Mouse (Mus musculus) small intestine, adult 2 months (tissue): ENCODE results near the gene Iqca. TPM values are rescaled to one million over a fixed set of nuclear protein-coding genes. Genes with fewer than 3 reads are reported as not detected.

Source experiments
- H3K27ac ChIP-seq: fragments of 200-500 bp; 2 replicates; pipeline ENCODE4 v1.5.1; 2012; ENCODE audit warnings: low read depth, low read length, control low read depth, inconsistent platforms; ENCODE audit not compliant: insufficient read depth
- H3K27me3 ChIP-seq: fragments of 200-500 bp; 2 replicates; pipeline ENCODE4 v1.6.1; 2012; ENCODE audit warnings: mild to moderate bottlenecking, moderate library complexity, low read length, inconsistent platforms; ENCODE audit not compliant: control insufficient read depth, insufficient read depth
- H3K36me3 ChIP-seq: fragments of 200-500 bp; 2 replicates; pipeline ENCODE4 v1.6.1; 2012; ENCODE audit warnings: mild to moderate bottlenecking, low read length, control low read depth, inconsistent platforms; ENCODE audit not compliant: control insufficient read depth, insufficient read depth
- H3K4me1 ChIP-seq: fragments of 200-500 bp; 2 replicates; pipeline ENCODE4 v1.6.1; 2012; ENCODE audit warnings: low read length, inconsistent platforms, mixed read lengths; ENCODE audit not compliant: control insufficient read depth, insufficient read depth, insufficient read length
- H3K4me3 ChIP-seq: fragments of 200-500 bp; 2 replicates; pipeline ENCODE4 v1.5.1; 2012; ENCODE audit warnings: low read depth, mild to moderate bottlenecking, control low read depth, inconsistent platforms, low read length, moderate library complexity
- CTCF ChIP-seq: fragments of 200-500 bp; IDR thresholded peaks from 2 replicates; pipeline ENCODE4 v1.5.1; 2012; ENCODE audit warnings: low read depth, mild to moderate bottlenecking, control low read depth, inconsistent platforms, low read length, moderate library complexity, mixed read lengths; ENCODE audit not compliant: insufficient replicate concordance, insufficient read length; ENCODE audit errors: extremely low read depth
- POLR2A ChIP-seq: fragments of 200-500 bp; IDR thresholded peaks from 2 replicates; pipeline ENCODE4 v1.6.1; 2012; ENCODE audit warnings: low read depth, mild to moderate bottlenecking, control low read depth, inconsistent platforms, low read length, moderate library complexity
- WGBS: fragments of 180-500 bp; shearing (Covaris S2); methylation state at CpG from one replicate; pipeline ENCODE4 v1.1.7; 2018; 5-methylcytosine and 5-hydroxymethylcytosine counted together
- polyA plus RNA-seq: library from polyadenylated mRNA; depleted of rRNA; stranded (reverse); fragments of >200 nt; gene quantifications from 2 replicates; pipeline ENCODE4 v1.2.3, GENCODE M21; 2012; rRNA removed

Gene Iqca
- polyA plus RNA-seq = not detected in 2 replicates

GRCm38 (mm10) chr1:90153099-90153744 is at the start of gene Iqca:
Gene Iqca, minus strand, starts transcription at chr1:90153401.
- Histone ChIP-seq H3K27ac (no peak within 1 kb of the TSS), H3K36me3 (no peaks in the 10 kb centered on the region), H3K4me3 (peak within 1 kb of the TSS; percentile 19), H3K27me3 (no peaks in the 10 kb centered on the region), H3K4me1 (no peaks in the 10 kb centered on the region; the same call in 1 of the 2 replicates)
- WGBS = 5% methylated on average over 18 of the region's 18 CpGs
- TF ChIP-seq POLR2A (no peak), CTCF (no peak)

- no peak for TF ChIP-seq POLR2A
- no peak for TF ChIP-seq CTCF
- Histone ChIP-seq H3K4me1 (no peaks in the 10 kb centered on the region; the same call in none of the 2 replicates), H3K27me3 (no peaks in the 10 kb centered on the region), H3K4me3 (no peak overlapping the region), H3K27ac (no peak overlapping the region), H3K36me3 (no peaks in the 10 kb centered on the region)
- 43% methylated on average over 23 of the region's 23 CpGs for WGBS
These were observed 49.2 kb upstream of the Iqca start for GRCm38 (mm10) chr1:90202207-90202978.

DNA sequence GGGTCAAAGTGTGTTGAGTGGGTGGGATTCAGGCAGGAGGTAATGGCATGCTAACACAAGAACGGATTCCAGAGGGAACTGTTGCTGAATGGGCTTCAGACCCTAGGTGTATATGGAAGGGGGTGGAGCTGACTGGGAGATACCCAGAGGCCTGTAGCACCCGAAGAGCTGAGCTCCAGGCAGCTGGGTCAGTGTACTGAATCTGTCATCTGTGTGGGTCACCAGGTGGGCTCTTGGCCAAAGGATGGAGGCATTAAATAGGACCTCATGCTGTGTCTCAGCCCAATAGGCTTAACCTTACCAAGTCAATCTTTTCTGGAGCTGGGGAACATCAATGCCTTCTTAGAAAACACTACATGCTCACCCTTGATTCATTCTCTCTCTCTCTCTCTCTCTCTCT is 48.5 kb upstream of the Iqca start:
- Histone ChIP-seq H3K4me3 (no peak overlapping the region), H3K36me3 (no peaks in the 10 kb centered on the region), H3K27ac (no peak overlapping the region), H3K4me1 (no peaks in the 10 kb centered on the region; the same call in none of the 2 replicates), H3K27me3 (no peaks in the 10 kb centered on the region)
- 63% methylated on average over 2 of the region's 2 CpGs for WGBS
- TF ChIP-seq POLR2A (no peak), CTCF (no peak)

DNA sequence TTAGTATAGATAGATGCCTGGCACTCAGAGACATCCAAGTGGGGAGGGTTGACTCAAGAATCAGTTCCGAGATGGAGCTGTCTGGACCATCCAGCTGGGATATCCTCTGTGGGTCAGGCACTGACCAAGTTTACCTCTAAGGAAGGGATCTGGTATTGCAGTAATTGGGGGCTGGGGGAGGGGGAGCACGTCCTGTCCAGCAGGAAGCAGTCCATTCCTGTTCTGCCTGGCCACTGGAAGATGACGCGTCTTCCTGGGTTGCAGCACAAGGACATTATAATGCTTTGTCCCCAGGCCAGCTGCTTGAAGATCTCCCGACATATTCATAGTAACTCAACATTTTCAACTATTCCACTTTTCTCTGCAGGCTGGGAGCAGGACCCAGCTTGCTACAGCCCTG is 48.0 kb upstream of the Iqca start:
- Histone ChIP-seq H3K4me3 (no peak overlapping the region), H3K4me1 (no peaks in the 10 kb centered on the region; the same call in none of the 2 replicates), H3K27ac (no peak overlapping the region), H3K36me3 (no peaks in the 10 kb centered on the region), H3K27me3 (no peaks in the 10 kb centered on the region; the same call in 1 of the 2 replicates)
- TF ChIP-seq CTCF (no peak), POLR2A (no peak)
- 82% methylated on average over 5 of the region's 5 CpGs for WGBS

DNA sequence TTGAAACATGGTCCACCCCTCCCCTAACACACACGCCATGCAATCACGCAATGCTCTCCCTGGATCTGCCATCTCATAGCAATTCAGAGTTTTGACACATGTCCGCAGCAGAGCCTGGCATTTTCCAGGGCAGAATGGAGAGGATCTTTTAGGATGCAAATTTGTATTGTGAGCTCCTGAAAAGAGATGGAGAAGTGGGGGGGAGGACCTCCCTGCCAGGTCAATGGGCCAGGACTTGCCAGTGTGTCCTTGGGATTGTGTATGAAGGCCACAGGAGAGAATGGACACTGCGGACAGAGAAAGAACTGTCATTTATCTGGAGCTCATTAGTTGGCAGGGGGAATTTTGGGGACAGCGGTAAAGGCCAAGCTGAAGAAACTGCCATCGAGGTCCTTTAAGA is 35.8 kb upstream of the Iqca start:
- Histone ChIP-seq H3K4me3 (no peak overlapping the region), H3K27me3 (no peaks in the 10 kb centered on the region), H3K27ac (no peak overlapping the region), H3K36me3 (no peaks in the 10 kb centered on the region), H3K4me1 (no peaks in the 10 kb centered on the region)
- no peak for TF ChIP-seq POLR2A
- no peak for TF ChIP-seq CTCF
- 93% methylated on average over 6 of the region's 6 CpGs for WGBS

DNA sequence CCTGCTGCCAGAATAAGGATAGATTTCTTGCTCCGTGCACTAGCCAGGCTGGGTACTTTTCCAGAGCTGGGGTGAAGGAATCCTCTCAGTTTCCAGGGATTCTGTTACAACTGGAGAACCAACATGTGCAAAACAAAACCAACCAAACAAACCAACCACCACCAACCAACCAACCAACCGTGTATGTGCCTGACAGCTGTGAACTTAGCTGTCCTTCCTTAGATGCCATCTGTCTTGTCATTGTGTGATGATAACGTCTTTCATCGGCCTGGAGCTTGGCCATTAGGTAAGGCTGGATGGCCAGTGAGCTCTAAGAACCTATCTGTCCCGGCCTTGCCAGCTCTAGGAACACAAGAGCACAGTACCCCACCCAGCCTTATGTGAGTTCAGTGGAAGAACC is 33.7 kb upstream of the Iqca start:
- no peak for TF ChIP-seq POLR2A
- no peak for TF ChIP-seq CTCF
- WGBS = 87% methylated on average over 5 of the region's 5 CpGs
- Histone ChIP-seq H3K27ac (no peak overlapping the region), H3K4me1 (no peaks in the 10 kb centered on the region), H3K36me3 (no peaks in the 10 kb centered on the region), H3K27me3 (no peaks in the 10 kb centered on the region), H3K4me3 (no peak overlapping the region)

- no peaks in the 10 kb centered on the region for H3K36me3 ChIP-seq
- TF ChIP-seq POLR2A = no peak
- no peak for TF ChIP-seq CTCF
- no peak overlapping the region for H3K4me3 ChIP-seq
- H3K27me3 ChIP-seq = no peaks in the 10 kb centered on the region
- H3K4me1 ChIP-seq = no peaks in the 10 kb centered on the region
- WGBS = 41% methylated on average over 4 of the region's 4 CpGs
- H3K27ac ChIP-seq = no peak overlapping the region
These were observed 33.0 kb upstream of the Iqca start for GRCm38 (mm10) chr1:90186173-90186572.
